Mouse (Mus musculus) hindbrain, postnatal 0 days (tissue): ENCODE data around the gene Wdr90. TPM values are rescaled to one million over a fixed set of nuclear protein-coding genes. Genes with fewer than 3 reads are reported as not detected.
A peak's percentile ranks its signal among the peaks of the same experiment; 100 is the strongest.

Source experiments
- ATAC-seq: fragments of 200-750 bp; cut with Nextera tagmentation; 2 replicates; pipeline ENCODE4 v1.8.0; 2017; ENCODE audit warnings: mild to moderate bottlenecking, moderate TSS enrichment, moderate library complexity
- DNase-seq: peaks from one replicate; pipeline ENCODE4 v3.0.0-alpha.2; 2015; ENCODE audit warnings: low spot score
- H3K27ac ChIP-seq: fragments of 300-500 bp; sonication (generic); 2 replicates; pipeline ENCODE4 v1.5.1; 2014; ENCODE audit warnings: mild to moderate bottlenecking
- H3K27me3 ChIP-seq: fragments of 300-500 bp; sonication (generic); 2 replicates; pipeline ENCODE4 v1.6.1; 2014; ENCODE audit warnings: low read length, mixed read lengths; ENCODE audit not compliant: insufficient read depth
- H3K36me3 ChIP-seq: fragments of 300-500 bp; sonication (generic); 2 replicates; pipeline ENCODE4 v1.6.1; 2014; ENCODE audit warnings: low read length, mixed read lengths; ENCODE audit not compliant: insufficient read depth
- H3K4me1 ChIP-seq: fragments of 300-500 bp; sonication (generic); 2 replicates; pipeline ENCODE4 v1.6.1; 2014; ENCODE audit warnings: antibody characterized with exemption, low read length, mixed read lengths; ENCODE audit not compliant: insufficient read depth
- H3K4me2 ChIP-seq: fragments of 300-500 bp; sonication (generic); 2 replicates; pipeline ENCODE4 v1.6.1; 2014; ENCODE audit warnings: low read depth, mild to moderate bottlenecking, low read length, moderate library complexity, mixed read lengths
- H3K4me3 ChIP-seq: fragments of 300-500 bp; sonication (generic); 2 replicates; pipeline ENCODE4 v1.5.1; 2014; ENCODE audit warnings: low read length
- H3K9ac ChIP-seq: fragments of 300-500 bp; sonication (generic); replicated peaks from 2 replicates; pipeline ENCODE4 v1.6.1; 2014; ENCODE audit warnings: mild to moderate bottlenecking, low read length, moderate library complexity, mixed read lengths
- H3K9me3 ChIP-seq: fragments of 300-500 bp; sonication (generic); 2 replicates; pipeline ENCODE4 v1.6.1; 2016; ENCODE audit warnings: low read length, mixed read lengths
- CTCF ChIP-seq: IDR thresholded peaks from 2 replicates; pipeline ENCODE4 v1.5.1; 2016; ENCODE audit warnings: antibody characterized with exemption, control low read depth, low read depth
- WGBS: fragments of 180-500 bp; shearing (Covaris S2); extraction: QIAGEN DNeasy Blood & Tissue Kit; methylation state at CpG from one replicate; pipeline ENCODE4 v1.1.7; 2014; 5-methylcytosine and 5-hydroxymethylcytosine counted together
- polyA plus RNA-seq: library from polyadenylated mRNA; unstranded; fragments of >200 nt; fragmentation: Nextera tagmentation; extraction: Ambion mirVana; gene quantifications from 2 replicates; pipeline ENCODE4 v1.2.1, GENCODE M21; 2015
- total RNA-seq: library from RNA; depleted of rRNA; stranded (reverse); fragments of >200 nt; gene quantifications from 2 replicates; pipeline ENCODE4 v1.2.3, GENCODE M21; 2014

The Wdr90 gene
- total and polyA plus RNA-seq, 2 experiments from 2014 or later, result 13.2 to 75.5 TPM

- peak within 1 kb of the TSS; percentile 96 for H3K27ac ChIP-seq
- peaks cover 25% of the 10 kb centered on the region; the same call in 1 of the 2 replicates for H3K36me3 ChIP-seq
- no peaks in the 10 kb centered on the region for H3K27me3 ChIP-seq
- no peaks in the 10 kb centered on the region for H3K9me3 ChIP-seq
- peak; percentile 72 for TF ChIP-seq CTCF
- DNase-seq, result peak; percentile 94
- peak within 1 kb of the TSS; percentile 80 for H3K9ac ChIP-seq
- peak within 1 kb of the TSS; percentile 80 for H3K4me2 ChIP-seq
- WGBS, result under 1% methylated on average over 32 of the region's 32 CpGs
- peak; percentile 67 for ATAC-seq
- H3K4me3 ChIP-seq, result peak within 1 kb of the TSS; percentile 46
- peaks cover 34% of the 10 kb centered on the region for H3K4me1 ChIP-seq
These were observed 32.4 kb downstream of the Wdr90 start, which contains the start of gene Jmjd8 for GRCm38 (mm10) chr17:25828712-25829557. Jmjd8 (plus strand) TSS chr17:25828867.

GRCm38 (mm10) chr17:25828223-25828594 lies 33.1 kb downstream of the Wdr90 start:
- peaks cover 25% of the 10 kb centered on the region; the same call in 1 of the 2 replicates for H3K36me3 ChIP-seq
- peaks cover 35% of the 10 kb centered on the region for H3K4me1 ChIP-seq
- DNase-seq, result no peak
- no peaks in the 10 kb centered on the region for H3K27me3 ChIP-seq
- H3K9me3 ChIP-seq, result no peaks in the 10 kb centered on the region
- 75% methylated on average over 8 of the region's 8 CpGs for WGBS
- peak overlapping the region; percentile 80 for H3K9ac ChIP-seq
- peak overlapping the region; percentile 96 for H3K27ac ChIP-seq
- TF ChIP-seq CTCF, result no peak
- H3K4me3 ChIP-seq, result peak overlapping the region; percentile 46
- no peak for ATAC-seq
- H3K4me2 ChIP-seq, result peak overlapping the region; percentile 80

GRCm38 (mm10) chr17:25827546-25828222 lies 33.6 kb downstream of the Wdr90 start:
- Histone ChIP-seq H3K27ac (peak overlapping the region; percentile 96; the same call in 1 of the 2 replicates), H3K4me2 (no peak overlapping the region), H3K9ac (peak overlapping the region; percentile 80; the same call in 1 of the 2 replicates), H3K4me3 (no peak overlapping the region), H3K36me3 (peaks cover 25% of the 10 kb centered on the region; the same call in 1 of the 2 replicates), H3K9me3 (no peaks in the 10 kb centered on the region), H3K27me3 (no peaks in the 10 kb centered on the region), H3K4me1 (peaks cover 35% of the 10 kb centered on the region)
- WGBS, result 86% methylated on average over 22 of the region's 22 CpGs
- ATAC-seq (no peak), DNase-seq (no peak)
- no peak for TF ChIP-seq CTCF

- H3K27me3 ChIP-seq, result no peaks in the 10 kb centered on the region
- H3K9ac ChIP-seq, result no peak overlapping the region
- no peak overlapping the region for H3K4me2 ChIP-seq
- H3K9me3 ChIP-seq, result no peaks in the 10 kb centered on the region
- WGBS, result 91% methylated on average over 13 of the region's 13 CpGs
- H3K36me3 ChIP-seq, result peaks cover 25% of the 10 kb centered on the region; the same call in 1 of the 2 replicates
- peaks cover 34% of the 10 kb centered on the region for H3K4me1 ChIP-seq
- DNase-seq, result no peak
- H3K27ac ChIP-seq, result no peak overlapping the region
- no peak overlapping the region for H3K4me3 ChIP-seq
- TF ChIP-seq CTCF, result no peak
- no peak for ATAC-seq
These were observed 34.3 kb downstream of the Wdr90 start for GRCm38 (mm10) chr17:25827011-25827410.

GRCm38 (mm10) chr17:25825984-25826570 lies 35.2 kb downstream of the Wdr90 start:
- peaks cover 29% of the 10 kb centered on the region for H3K4me1 ChIP-seq
- H3K27me3 ChIP-seq, result no peaks in the 10 kb centered on the region
- H3K9me3 ChIP-seq, result no peaks in the 10 kb centered on the region
- H3K4me3 ChIP-seq, result no peak overlapping the region
- H3K27ac ChIP-seq, result no peak overlapping the region
- 95% methylated on average over 27 of the region's 27 CpGs for WGBS
- H3K36me3 ChIP-seq, result peaks cover 22% of the 10 kb centered on the region; the same call in 1 of the 2 replicates
- TF ChIP-seq CTCF, result no peak
- no peak overlapping the region for H3K4me2 ChIP-seq
- no peak overlapping the region for H3K9ac ChIP-seq
- DNase-seq, result no peak
- no peak for ATAC-seq

- Histone ChIP-seq H3K36me3 (peaks cover 14% of the 10 kb centered on the region; the same call in 1 of the 2 replicates), H3K27me3 (no peaks in the 10 kb centered on the region), H3K4me2 (no peak overlapping the region), H3K4me3 (no peak overlapping the region), H3K9me3 (no peaks in the 10 kb centered on the region), H3K9ac (no peak overlapping the region), H3K4me1 (peaks cover 29% of the 10 kb centered on the region), H3K27ac (no peak overlapping the region)
- no peak for DNase-seq
- no peak for ATAC-seq
- no peak for TF ChIP-seq CTCF
- 88% methylated on average over 6 of the region's 6 CpGs for WGBS
These were observed 36.0 kb downstream of the Wdr90 start for GRCm38 (mm10) chr17:25825311-25825710.
